Mouse (Mus musculus) hindbrain, embryonic 16.5 days (tissue): ENCODE measurements around the gene Ninj2. TPM values are rescaled to one million over a fixed set of nuclear protein-coding genes. Genes with fewer than 3 reads are reported as not detected.
"Not testable (repeated sequence)": the region's sequence is repeated elsewhere in the genome, so short reads cannot be mapped to it uniquely, and the experiment has no call there.

Experiments used
- ATAC-seq: fragments of 200-750 bp; cut with Nextera tagmentation; 2 replicates; pipeline ENCODE4 v1.8.0; 2017; ENCODE audit warnings: moderate TSS enrichment, moderate library complexity
- H3K27ac ChIP-seq: fragments of 300-500 bp; sonication (generic); 2 replicates; pipeline ENCODE4 v1.5.1; 2014; ENCODE audit warnings: low read depth, mild to moderate bottlenecking, control low read depth, low read length, moderate library complexity
- H3K27me3 ChIP-seq: fragments of 300-500 bp; sonication (generic); replicated peaks from 2 replicates; pipeline ENCODE4 v1.6.1; 2014; ENCODE audit warnings: low read length; ENCODE audit not compliant: control insufficient read depth, insufficient read depth
- H3K36me3 ChIP-seq: fragments of 300-500 bp; sonication (generic); 2 replicates; pipeline ENCODE4 v1.6.1; 2014; ENCODE audit warnings: mild to moderate bottlenecking, low read length, moderate library complexity, mixed read lengths; ENCODE audit not compliant: control insufficient read depth, insufficient read depth
- H3K4me1 ChIP-seq: fragments of 300-500 bp; sonication (generic); 2 replicates; pipeline ENCODE4 v1.6.1; 2014; ENCODE audit warnings: low read depth, low read length; ENCODE audit not compliant: control insufficient read depth, insufficient read depth
- H3K4me2 ChIP-seq: fragments of 300-500 bp; sonication (generic); 2 replicates; pipeline ENCODE4 v1.6.1; 2014; ENCODE audit warnings: mild to moderate bottlenecking, low read length, control low read depth, moderate library complexity
- H3K4me3 ChIP-seq: fragments of 300-500 bp; sonication (generic); 2 replicates; pipeline ENCODE4 v1.5.1; 2014; ENCODE audit warnings: mild to moderate bottlenecking, low read length, control low read depth, moderate library complexity
- H3K9ac ChIP-seq: fragments of 300-500 bp; sonication (generic); 2 replicates; pipeline ENCODE4 v1.6.1; 2014; ENCODE audit warnings: low read depth, mild to moderate bottlenecking, control low read depth, low read length, moderate library complexity
- H3K9me3 ChIP-seq: fragments of 300-500 bp; sonication (generic); 2 replicates; pipeline ENCODE4 v1.6.1; 2014; ENCODE audit warnings: mild to moderate bottlenecking, low read length, moderate library complexity; ENCODE audit not compliant: control insufficient read depth
- WGBS: fragments of 180-500 bp; shearing (Covaris S2); extraction: QIAGEN DNeasy Blood & Tissue Kit; methylation state at CpG from one replicate; pipeline ENCODE4 v1.1.7; 2014; 5-methylcytosine and 5-hydroxymethylcytosine counted together
- polyA plus RNA-seq: library from polyadenylated mRNA; unstranded; fragments of >200 nt; fragmentation: Nextera tagmentation; extraction: Ambion mirVana; gene quantifications from 2 replicates; pipeline ENCODE4 v1.2.1, GENCODE M21; 2015

The Ninj2 gene
- polyA plus RNA-seq, 1 experiment from 2014 or later: not detected

GRCm38 (mm10) chr6:120087041-120087440 lies 6.1 kb upstream of the Ninj2 start:
- H3K27me3 ChIP-seq, H3K27ac ChIP-seq, H3K4me2 ChIP-seq, H3K36me3 ChIP-seq, ATAC-seq, H3K9ac ChIP-seq, H3K9me3 ChIP-seq, H3K4me1 ChIP-seq, H3K4me3 ChIP-seq: not testable (repeated sequence)
- 88% methylated on average over 6 of the region's 8 CpGs for WGBS

GRCm38 (mm10) chr6:120090712-120091248 lies 2.4 kb upstream of the Ninj2 start:
- no peaks in the 10 kb centered on the region for H3K9me3 ChIP-seq
- 77% methylated on average over 15 of the region's 15 CpGs for WGBS

GRCm38 (mm10) chr6:120091956-120092355 lies 1.2 kb upstream of the Ninj2 start:
- Histone ChIP-seq H3K9me3 (no peaks in the 10 kb centered on the region), H3K27ac (no peak overlapping the region), H3K4me3 (no peak overlapping the region), H3K9ac (no peak overlapping the region), H3K27me3 (no peaks in the 10 kb centered on the region), H3K36me3 (no peaks in the 10 kb centered on the region), H3K4me1 (no peaks in the 10 kb centered on the region), H3K4me2 (no peak overlapping the region)
- no peak for ATAC-seq
- 70% methylated on average over 3 of the region's 4 CpGs for WGBS

More at GRCm38 (mm10) chr6:120090712-120091248, 2.4 kb upstream of the Ninj2 start:
- no peak overlapping the region for H3K27ac ChIP-seq
- no peak overlapping the region for H3K9ac ChIP-seq
- no peaks in the 10 kb centered on the region for H3K4me1 ChIP-seq
- no peak overlapping the region for H3K4me3 ChIP-seq
- no peak overlapping the region for H3K4me2 ChIP-seq
- ATAC-seq: no peak
- H3K36me3 ChIP-seq: no peaks in the 10 kb centered on the region
- H3K27me3 ChIP-seq: no peaks in the 10 kb centered on the region

- no peak overlapping the region for H3K4me3 ChIP-seq
- H3K9me3 ChIP-seq: no peaks in the 10 kb centered on the region
- no peak overlapping the region for H3K27ac ChIP-seq
- no peak overlapping the region for H3K9ac ChIP-seq
- ATAC-seq: no peak
- H3K4me1 ChIP-seq: no peaks in the 10 kb centered on the region
- H3K36me3 ChIP-seq: no peaks in the 10 kb centered on the region
- 87% methylated on average over 9 of the region's 9 CpGs for WGBS
- no peak overlapping the region for H3K4me2 ChIP-seq
- H3K27me3 ChIP-seq: no peaks in the 10 kb centered on the region
Measured at GRCm38 (mm10) chr6:120094091-120094776, 1.1 kb downstream of the Ninj2 start.

GRCm38 (mm10) chr6:120095096-120095495 lies 1.9 kb downstream of the Ninj2 start:
- no peaks in the 10 kb centered on the region for H3K9me3 ChIP-seq
- H3K27ac ChIP-seq: no peak overlapping the region
- ATAC-seq: no peak
- no peaks in the 10 kb centered on the region for H3K27me3 ChIP-seq
- no peaks in the 10 kb centered on the region for H3K36me3 ChIP-seq
- H3K4me3 ChIP-seq: no peak overlapping the region
- H3K4me1 ChIP-seq: no peaks in the 10 kb centered on the region
- WGBS: 87% methylated on average over 5 of the region's 5 CpGs
- no peak overlapping the region for H3K9ac ChIP-seq
- H3K4me2 ChIP-seq: no peak overlapping the region

GRCm38 (mm10) chr6:120095501-120095900 lies 2.4 kb downstream of the Ninj2 start:
- Histone ChIP-seq H3K27ac (no peak overlapping the region), H3K4me2 (no peak overlapping the region), H3K9ac (no peak overlapping the region), H3K4me1 (no peaks in the 10 kb centered on the region), H3K36me3 (no peaks in the 10 kb centered on the region), H3K9me3 (no peaks in the 10 kb centered on the region), H3K4me3 (no peak overlapping the region), H3K27me3 (no peaks in the 10 kb centered on the region)
- ATAC-seq: no peak
- 86% methylated on average over 1 of the region's 1 CpGs for WGBS

GRCm38 (mm10) chr6:120099392-120099791 lies 6.2 kb downstream of the Ninj2 start:
- H3K4me3 ChIP-seq: no peak overlapping the region
- no peak for ATAC-seq
- H3K27ac ChIP-seq: no peak overlapping the region
- 70% methylated on average over 5 of the region's 5 CpGs for WGBS
- no peaks in the 10 kb centered on the region for H3K9me3 ChIP-seq
- no peak overlapping the region for H3K4me2 ChIP-seq
- H3K4me1 ChIP-seq: no peaks in the 10 kb centered on the region
- no peaks in the 10 kb centered on the region for H3K36me3 ChIP-seq
- H3K27me3 ChIP-seq: no peaks in the 10 kb centered on the region
- H3K9ac ChIP-seq: no peak overlapping the region

GRCm38 (mm10) chr6:120101221-120101620 lies 8.1 kb downstream of the Ninj2 start:
- no peaks in the 10 kb centered on the region for H3K27me3 ChIP-seq
- no peaks in the 10 kb centered on the region for H3K9me3 ChIP-seq
- H3K4me3 ChIP-seq: no peak overlapping the region
- ATAC-seq: no peak
- WGBS: 78% methylated on average over 12 of the region's 12 CpGs
- H3K36me3 ChIP-seq: no peaks in the 10 kb centered on the region
- no peaks in the 10 kb centered on the region for H3K4me1 ChIP-seq
- no peak overlapping the region for H3K9ac ChIP-seq
- H3K4me2 ChIP-seq: no peak overlapping the region
- H3K27ac ChIP-seq: no peak overlapping the region

- no peak overlapping the region for H3K4me2 ChIP-seq
- WGBS: 86% methylated on average over 6 of the region's 6 CpGs
- no peaks in the 10 kb centered on the region for H3K4me1 ChIP-seq
- no peak for ATAC-seq
- H3K9ac ChIP-seq: no peak overlapping the region
- H3K27me3 ChIP-seq: no peaks in the 10 kb centered on the region
- no peak overlapping the region for H3K4me3 ChIP-seq
- no peaks in the 10 kb centered on the region for H3K36me3 ChIP-seq
- no peaks in the 10 kb centered on the region for H3K9me3 ChIP-seq
- H3K27ac ChIP-seq: no peak overlapping the region
Measured at GRCm38 (mm10) chr6:120101996-120102395, 8.8 kb downstream of the Ninj2 start.
